Mouse (Mus musculus) hindbrain, embryonic 16.5 days (tissue): ENCODE results near the gene Pla1a. TPM values are rescaled to one million over a fixed set of nuclear protein-coding genes. Genes with fewer than 3 reads are reported as not detected.

Source experiments
- ATAC-seq: fragments of 200-750 bp; cut with Nextera tagmentation; 2 replicates; pipeline ENCODE4 v1.8.0; 2017; ENCODE audit warnings: moderate TSS enrichment, moderate library complexity
- H3K27ac ChIP-seq: fragments of 300-500 bp; sonication (generic); 2 replicates; pipeline ENCODE4 v1.5.1; 2014; ENCODE audit warnings: low read depth, mild to moderate bottlenecking, control low read depth, low read length, moderate library complexity
- H3K27me3 ChIP-seq: fragments of 300-500 bp; sonication (generic); replicated peaks from 2 replicates; pipeline ENCODE4 v1.6.1; 2014; ENCODE audit warnings: low read length; ENCODE audit not compliant: control insufficient read depth, insufficient read depth
- H3K36me3 ChIP-seq: fragments of 300-500 bp; sonication (generic); 2 replicates; pipeline ENCODE4 v1.6.1; 2014; ENCODE audit warnings: mild to moderate bottlenecking, low read length, moderate library complexity, mixed read lengths; ENCODE audit not compliant: control insufficient read depth, insufficient read depth
- H3K4me1 ChIP-seq: fragments of 300-500 bp; sonication (generic); 2 replicates; pipeline ENCODE4 v1.6.1; 2014; ENCODE audit warnings: low read depth, low read length; ENCODE audit not compliant: control insufficient read depth, insufficient read depth
- H3K4me2 ChIP-seq: fragments of 300-500 bp; sonication (generic); 2 replicates; pipeline ENCODE4 v1.6.1; 2014; ENCODE audit warnings: mild to moderate bottlenecking, low read length, control low read depth, moderate library complexity
- H3K4me3 ChIP-seq: fragments of 300-500 bp; sonication (generic); 2 replicates; pipeline ENCODE4 v1.5.1; 2014; ENCODE audit warnings: mild to moderate bottlenecking, low read length, control low read depth, moderate library complexity
- H3K9ac ChIP-seq: fragments of 300-500 bp; sonication (generic); 2 replicates; pipeline ENCODE4 v1.6.1; 2014; ENCODE audit warnings: low read depth, mild to moderate bottlenecking, control low read depth, low read length, moderate library complexity
- H3K9me3 ChIP-seq: fragments of 300-500 bp; sonication (generic); 2 replicates; pipeline ENCODE4 v1.6.1; 2014; ENCODE audit warnings: mild to moderate bottlenecking, low read length, moderate library complexity; ENCODE audit not compliant: control insufficient read depth
- WGBS: fragments of 180-500 bp; shearing (Covaris S2); extraction: QIAGEN DNeasy Blood & Tissue Kit; methylation state at CpG from one replicate; pipeline ENCODE4 v1.1.7; 2014; 5-methylcytosine and 5-hydroxymethylcytosine counted together
- polyA plus RNA-seq: library from polyadenylated mRNA; unstranded; fragments of >200 nt; fragmentation: Nextera tagmentation; extraction: Ambion mirVana; gene quantifications from 2 replicates; pipeline ENCODE4 v1.2.1, GENCODE M21; 2015

Pla1a gene
- polyA plus RNA-seq, 1 experiment from 2014 or later = 0.81 TPM

DNA sequence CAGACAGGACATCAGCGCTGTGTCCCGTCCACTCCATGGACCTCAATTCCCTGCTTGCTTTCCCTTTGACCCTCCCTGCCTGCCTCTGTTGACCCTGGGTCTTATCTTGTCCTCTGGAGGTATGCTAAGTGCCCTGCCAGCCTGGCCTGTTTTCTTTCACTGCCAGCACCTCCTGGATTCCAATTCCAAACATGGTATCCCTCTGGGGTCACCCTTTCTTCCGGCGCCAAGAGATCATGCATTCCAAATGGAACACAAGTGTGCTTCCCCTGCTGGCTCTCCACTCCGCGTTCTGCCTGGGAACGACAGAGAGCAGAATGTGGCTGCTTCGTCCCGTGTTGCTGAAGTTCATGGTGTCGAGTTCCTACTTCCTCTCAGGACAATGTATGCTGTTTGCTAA is 71.0 kb downstream of the Pla1a start, which contains the start of gene Popdc2:
Gene Popdc2 (plus strand): TSS at position 277 of the 400 bp plus-strand sequence.
- no peak within 1 kb of the TSS for H3K4me3 ChIP-seq
- no peaks in the 10 kb centered on the region for H3K9me3 ChIP-seq
- no peaks in the 10 kb centered on the region for H3K27me3 ChIP-seq
- no peak within 1 kb of the TSS for H3K4me2 ChIP-seq
- no peak within 1 kb of the TSS for H3K9ac ChIP-seq
- no peaks in the 10 kb centered on the region for H3K36me3 ChIP-seq
- H3K4me1 ChIP-seq = no peaks in the 10 kb centered on the region
- no peak within 1 kb of the TSS for H3K27ac ChIP-seq
- 68% methylated on average over 10 of the region's 10 CpGs for WGBS
- ATAC-seq = no peak

GRCm38 (mm10) chr16:38360317-38360716 is 72.6 kb downstream of the Pla1a start:
- Histone ChIP-seq H3K4me2 (no peak overlapping the region), H3K27me3 (no peaks in the 10 kb centered on the region), H3K27ac (no peak overlapping the region), H3K9ac (no peak overlapping the region), H3K4me3 (no peak overlapping the region), H3K36me3 (no peaks in the 10 kb centered on the region), H3K9me3 (no peaks in the 10 kb centered on the region), H3K4me1 (no peaks in the 10 kb centered on the region)
- 16% methylated on average over 2 of the region's 2 CpGs for WGBS
- ATAC-seq = peak; percentile 54

GRCm38 (mm10) chr16:38359857-38360256 is 73.1 kb downstream of the Pla1a start:
- no peak overlapping the region for H3K27ac ChIP-seq
- WGBS = 76% methylated on average over 3 of the region's 3 CpGs
- H3K36me3 ChIP-seq = no peaks in the 10 kb centered on the region
- no peaks in the 10 kb centered on the region for H3K4me1 ChIP-seq
- H3K9ac ChIP-seq = no peak overlapping the region
- H3K4me3 ChIP-seq = no peak overlapping the region
- H3K9me3 ChIP-seq = no peaks in the 10 kb centered on the region
- ATAC-seq = no peak
- H3K27me3 ChIP-seq = no peaks in the 10 kb centered on the region
- H3K4me2 ChIP-seq = no peak overlapping the region

DNA sequence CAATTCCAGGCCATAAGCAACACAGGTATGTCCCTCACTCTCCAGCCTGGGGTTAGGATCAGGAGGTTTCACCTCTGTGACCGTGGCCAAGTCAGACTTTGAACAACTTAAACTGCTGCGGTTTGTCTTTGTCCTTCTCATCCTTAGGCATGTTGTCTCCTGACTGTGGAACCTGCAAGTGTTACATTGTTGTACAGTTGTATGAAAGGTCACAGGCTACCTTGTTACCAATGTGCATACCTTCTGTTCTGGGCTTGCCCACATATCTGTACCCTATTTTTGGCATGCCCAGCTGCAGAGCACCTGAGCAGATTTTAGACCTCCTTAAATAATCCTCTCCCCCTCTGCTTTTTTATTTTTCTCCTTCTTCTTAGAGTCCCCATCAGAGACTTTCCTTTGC is 73.7 kb downstream of the Pla1a start:
- Histone ChIP-seq H3K9ac (no peak overlapping the region), H3K4me3 (no peak overlapping the region), H3K4me2 (no peak overlapping the region), H3K27me3 (no peaks in the 10 kb centered on the region), H3K36me3 (no peaks in the 10 kb centered on the region), H3K9me3 (no peaks in the 10 kb centered on the region), H3K4me1 (no peaks in the 10 kb centered on the region), H3K27ac (no peak overlapping the region)
- 100% methylated on average over 2 of the region's 2 CpGs for WGBS
- ATAC-seq = no peak

GRCm38 (mm10) chr16:38358256-38358812 is 74.6 kb downstream of the Pla1a start:
- WGBS = 92% methylated on average over 6 of the region's 6 CpGs
- H3K9ac ChIP-seq = no peak overlapping the region
- no peak overlapping the region for H3K4me3 ChIP-seq
- no peaks in the 10 kb centered on the region for H3K27me3 ChIP-seq
- H3K36me3 ChIP-seq = no peaks in the 10 kb centered on the region
- no peak overlapping the region for H3K4me2 ChIP-seq
- H3K27ac ChIP-seq = no peak overlapping the region
- H3K4me1 ChIP-seq = no peaks in the 10 kb centered on the region
- no peaks in the 10 kb centered on the region for H3K9me3 ChIP-seq
- no peak for ATAC-seq

DNA sequence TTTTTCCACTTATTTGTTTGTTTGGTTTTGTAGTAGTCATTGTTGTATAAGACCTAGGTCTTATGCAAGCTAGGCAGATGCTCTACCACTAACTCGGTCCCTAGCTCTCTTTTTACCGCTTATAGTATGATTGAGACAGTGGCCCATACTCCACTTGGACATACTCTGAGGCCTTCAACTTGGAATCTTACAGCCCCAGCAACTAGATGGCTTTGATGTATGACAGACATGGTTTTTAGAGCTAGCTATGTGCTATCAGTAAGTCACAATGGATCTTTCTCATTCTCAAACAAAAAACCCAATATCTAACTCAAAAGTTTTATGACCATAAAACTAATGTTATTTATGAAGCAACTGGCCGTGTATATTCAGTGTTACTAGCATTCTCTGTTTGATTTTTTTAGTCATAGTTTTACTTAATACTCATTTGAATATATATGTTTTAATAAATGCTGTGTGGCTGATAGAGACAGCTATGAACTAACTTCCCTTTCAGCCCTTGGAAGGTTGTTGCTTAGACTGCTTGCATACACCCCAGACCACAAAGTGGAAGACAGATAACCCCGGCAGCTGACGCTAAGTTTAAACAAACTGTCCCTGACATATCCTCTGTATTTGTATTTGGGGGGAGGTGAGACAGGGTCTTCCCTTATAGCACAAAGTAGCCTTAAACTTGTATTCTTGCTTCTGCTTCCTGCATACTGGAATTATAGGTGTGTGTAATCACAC is 78.6 kb downstream of the Pla1a start:
- ATAC-seq = no peak
- no peak overlapping the region for H3K4me3 ChIP-seq
- no peak overlapping the region for H3K27ac ChIP-seq
- H3K4me2 ChIP-seq = no peak overlapping the region
- H3K9me3 ChIP-seq = no peaks in the 10 kb centered on the region
- H3K27me3 ChIP-seq = no peaks in the 10 kb centered on the region
- 93% methylated on average over 5 of the region's 5 CpGs for WGBS
- no peak overlapping the region for H3K9ac ChIP-seq
- no peaks in the 10 kb centered on the region for H3K4me1 ChIP-seq
- H3K36me3 ChIP-seq = peaks cover 11% of the 10 kb centered on the region

GRCm38 (mm10) chr16:38353642-38354041 is 79.3 kb downstream of the Pla1a start:
- Histone ChIP-seq H3K4me3 (no peak overlapping the region), H3K27me3 (no peaks in the 10 kb centered on the region), H3K9me3 (no peaks in the 10 kb centered on the region), H3K4me2 (no peak overlapping the region), H3K36me3 (peaks cover 11% of the 10 kb centered on the region), H3K27ac (no peak overlapping the region), H3K9ac (no peak overlapping the region), H3K4me1 (no peaks in the 10 kb centered on the region)
- WGBS = 89% methylated on average over 2 of the region's 2 CpGs
- no peak for ATAC-seq

DNA sequence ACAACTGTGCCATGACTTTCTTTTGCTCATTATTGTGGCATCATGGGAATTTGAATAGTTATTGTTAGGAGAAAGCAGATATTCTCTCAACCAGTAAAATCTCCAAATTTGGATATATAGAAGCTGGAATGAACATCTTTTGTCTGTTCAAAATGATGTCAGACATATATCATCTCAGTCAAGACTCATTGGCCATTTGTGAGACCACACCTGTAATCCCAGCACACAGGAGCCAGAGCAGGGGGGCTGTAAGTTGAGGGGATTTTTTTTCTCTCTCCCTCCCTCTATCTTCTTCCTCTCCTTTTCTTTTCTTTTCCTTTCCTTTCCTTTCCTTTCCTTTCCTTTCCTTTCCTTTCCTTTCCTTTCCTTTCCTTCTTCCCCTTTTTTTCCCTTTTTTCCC is 80.1 kb downstream of the Pla1a start:
- no peaks in the 10 kb centered on the region for H3K9me3 ChIP-seq
- peaks cover 11% of the 10 kb centered on the region for H3K36me3 ChIP-seq
- ATAC-seq = no peak

DNA sequence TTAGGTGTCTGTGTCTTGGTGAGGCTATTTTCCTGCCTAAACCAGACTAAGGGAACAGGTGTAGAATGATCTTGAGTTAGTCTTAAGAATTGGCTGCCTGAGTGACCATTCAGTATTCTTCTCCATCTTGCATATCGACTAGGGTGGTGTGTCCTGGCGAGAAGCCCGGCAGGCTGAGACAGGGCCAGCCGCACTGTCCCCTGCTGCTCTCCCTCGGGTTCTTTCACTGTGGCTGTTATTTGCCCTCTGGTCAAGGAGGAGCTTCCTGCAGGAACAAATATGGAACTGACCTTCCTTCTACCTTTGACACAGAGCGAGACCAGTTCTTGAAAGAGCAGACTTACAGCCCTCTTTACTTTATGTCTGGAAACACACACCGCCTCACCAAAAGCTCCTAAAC is 80.9 kb downstream of the Pla1a start:
- no peaks in the 10 kb centered on the region for H3K27me3 ChIP-seq
- WGBS = 79% methylated on average over 7 of the region's 7 CpGs
- peaks cover 11% of the 10 kb centered on the region for H3K36me3 ChIP-seq
- H3K4me1 ChIP-seq = peaks cover 10% of the 10 kb centered on the region
- no peak for ATAC-seq
- no peak overlapping the region for H3K4me3 ChIP-seq
- H3K9me3 ChIP-seq = no peaks in the 10 kb centered on the region
- no peak overlapping the region for H3K9ac ChIP-seq
- no peak overlapping the region for H3K4me2 ChIP-seq
- H3K27ac ChIP-seq = no peak overlapping the region

More for the DNA sequence above, 80.1 kb downstream of the Pla1a start:
- Histone ChIP-seq H3K9ac (no peak overlapping the region), H3K4me3 (no peak overlapping the region), H3K27me3 (no peaks in the 10 kb centered on the region), H3K4me2 (no peak overlapping the region), H3K27ac (no peak overlapping the region), H3K4me1 (peaks cover 5% of the 10 kb centered on the region)
